32 mouse cellular contexts compared by ENCODE assay signal in the genomic region with DNA sequence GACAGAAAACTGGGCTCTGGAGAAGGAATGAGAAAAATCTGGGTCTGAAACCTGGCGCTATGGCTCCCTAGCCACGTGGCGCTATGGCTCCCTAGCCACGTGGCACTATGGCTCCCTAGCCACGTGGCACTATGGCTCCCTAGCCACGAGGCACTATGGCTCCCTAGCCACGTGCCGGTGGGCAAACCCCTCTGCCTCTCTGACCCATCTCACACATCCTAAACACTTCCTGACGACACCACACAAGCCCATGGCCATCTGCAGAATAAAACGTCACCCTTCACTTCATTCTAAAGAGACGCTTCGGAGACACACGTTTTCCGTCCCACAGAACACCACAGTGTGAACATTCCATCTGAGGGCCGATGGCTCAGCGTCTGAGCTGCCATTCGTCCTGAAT.
"Had no signal": no experiment of that assay in that cellular context is flagged by ENCODE, and none has a peak within 500 bp of the region (broad histone marks: within the 10 kb centered on the region; RNA-seq: fewer than 3 reads in every experiment).

No protein-coding gene starts in this region.

- H3K27me3 ChIP-seq: limb, embryonic 12.5 days; limb, embryonic 13.5 days; limb, embryonic 15.5 days; liver, embryonic 12.5 days; liver, embryonic 13.5 days; liver, embryonic 15.5 days; lung, embryonic 15.5 days; midbrain, embryonic 12.5 days; midbrain, embryonic 13.5 days; midbrain, embryonic 15.5 days; neural tube, embryonic 12.5 days had no signal

- DNase-seq: left cerebral cortex, postnatal 4 days; liver; liver, embryonic 13.5 days; liver, postnatal 0 days; lung, adult 18-20 months; lung, adult 2 months; lung, embryonic 14.5 days; lung, postnatal 10 days; lung, postnatal 14 days; lung, postnatal 36 days; lung, postnatal 4 days; midbrain, embryonic 14.5 days had no signal

- ATAC-seq: liver, embryonic 12.5 days; liver, postnatal 0 days; lung, postnatal 0 days; midbrain, embryonic 13.5 days; midbrain, embryonic 15.5 days; midbrain, embryonic 16.5 days had no signal

- H3K36me3 ChIP-seq: limb, embryonic 10.5 days; limb, embryonic 12.5 days; limb, embryonic 13.5 days; limb, embryonic 15.5 days; liver, embryonic 12.5 days; liver, embryonic 13.5 days; liver, embryonic 15.5 days; lung, embryonic 15.5 days; midbrain, embryonic 10.5 days; midbrain, embryonic 12.5 days; midbrain, embryonic 13.5 days; midbrain, embryonic 15.5 days; neural tube, embryonic 12.5 days had no signal

- H3K9ac ChIP-seq: limb, embryonic 12.5 days; limb, embryonic 13.5 days; limb, embryonic 15.5 days; liver, embryonic 12.5 days; liver, embryonic 13.5 days; liver, embryonic 14.5 days; liver, embryonic 15.5 days; liver, postnatal 0 days; lung, embryonic 14.5 days; lung, embryonic 15.5 days; midbrain, embryonic 12.5 days; midbrain, embryonic 13.5 days; midbrain, embryonic 15.5 days; neural tube, embryonic 12.5 days had no signal

- H3K4me1 ChIP-seq: limb, embryonic 10.5 days; limb, embryonic 13.5 days; limb, embryonic 15.5 days; liver, embryonic 15.5 days; lung, embryonic 15.5 days; midbrain, embryonic 10.5 days; midbrain, embryonic 12.5 days; neural tube, embryonic 12.5 days had no signal

- H3K9me3 ChIP-seq: limb, embryonic 10.5 days; limb, embryonic 12.5 days; limb, embryonic 13.5 days; limb, embryonic 15.5 days; liver, embryonic 12.5 days; liver, embryonic 13.5 days; liver, embryonic 15.5 days; lung, embryonic 15.5 days; midbrain, embryonic 10.5 days; midbrain, embryonic 12.5 days; midbrain, embryonic 13.5 days; midbrain, embryonic 15.5 days; neural tube, embryonic 12.5 days had no signal

- H3K27ac ChIP-seq: left cerebral cortex, adult 2 months; limb, embryonic 10.5 days; limb, embryonic 12.5 days; limb, embryonic 13.5 days; limb, embryonic 15.5 days; liver, embryonic 12.5 days; liver, embryonic 13.5 days; liver, embryonic 14.5 days; liver, embryonic 15.5 days; lung, embryonic 15.5 days; macrophage; midbrain, embryonic 10.5 days; midbrain, embryonic 12.5 days; midbrain, embryonic 13.5 days; midbrain, embryonic 15.5 days; neural tube, embryonic 12.5 days had no signal

- H3K4me2 ChIP-seq: limb, embryonic 12.5 days; limb, embryonic 13.5 days; limb, embryonic 15.5 days; liver, embryonic 11.5 days; liver, embryonic 12.5 days; liver, embryonic 13.5 days; liver, embryonic 15.5 days; lung, embryonic 14.5 days; lung, embryonic 15.5 days; midbrain, embryonic 12.5 days; midbrain, embryonic 13.5 days; midbrain, embryonic 15.5 days; neural tube, embryonic 12.5 days had no signal

- H3K4me3 ChIP-seq: left cerebral cortex, adult 2 months; limb, embryonic 10.5 days; limb, embryonic 12.5 days; limb, embryonic 13.5 days; limb, embryonic 15.5 days; liver, embryonic 12.5 days; liver, embryonic 13.5 days; liver, embryonic 15.5 days; lung, embryonic 15.5 days; megakaryocyte, embryonic 14.5 days; midbrain, embryonic 10.5 days; midbrain, embryonic 12.5 days; midbrain, embryonic 13.5 days; midbrain, embryonic 15.5 days; myocyte; neural tube, embryonic 12.5 days had no signal
